Mouse (Mus musculus) natural killer cell, adult 2 months (primary cell): Measurements from ENCODE around the gene Cenpe.

Source experiments
- DNase-seq, 2 experiments: peaks; one replicate each; pipeline ENCODE4 v3.0.0; 2022; ENCODE audit warnings: low spot score in 2 of 2

Cenpe gene

GRCm38 (mm10) chr3:135280669-135281415 is 68.5 kb downstream of the Cenpe start, which contains the start of gene Bdh2:
Bdh2 (plus strand) TSS chr3:135281221.
- peak; percentile 50 to 63 for DNase-seq

- no peak for DNase-seq
These were observed 69.4 kb downstream of the Cenpe start for GRCm38 (mm10) chr3:135281701-135282100.

GRCm38 (mm10) chr3:135285256-135285655 is 72.9 kb downstream of the Cenpe start:
- DNase-seq, result no peak

GRCm38 (mm10) chr3:135285807-135286206 is 73.5 kb downstream of the Cenpe start:
- DNase-seq, result no peak

- no peak for DNase-seq
These were observed 75.9 kb downstream of the Cenpe start for GRCm38 (mm10) chr3:135288138-135288750.

GRCm38 (mm10) chr3:135289148-135289547 is 76.8 kb downstream of the Cenpe start:
- DNase-seq, result no peak

GRCm38 (mm10) chr3:135290249-135290894 is 78.0 kb downstream of the Cenpe start:
- DNase-seq, result peak in 1 of 2 experiments; percentile 33

- no peak for DNase-seq
These were observed 81.4 kb downstream of the Cenpe start for GRCm38 (mm10) chr3:135293703-135294102.

- DNase-seq, result no peak
These were observed 83.2 kb downstream of the Cenpe start for GRCm38 (mm10) chr3:135295559-135295958.

- DNase-seq, result no peak
These were observed 86.2 kb downstream of the Cenpe start for GRCm38 (mm10) chr3:135298560-135298959.

GRCm38 (mm10) chr3:135300081-135300480 is 87.7 kb downstream of the Cenpe start:
- DNase-seq, result no peak

- no peak for DNase-seq
These were observed 91.7 kb downstream of the Cenpe start for GRCm38 (mm10) chr3:135304060-135304459.

- no peak for DNase-seq
These were observed 92.2 kb downstream of the Cenpe start for GRCm38 (mm10) chr3:135304566-135304965.

GRCm38 (mm10) chr3:135307411-135308259 is 95.3 kb downstream of the Cenpe start, which contains the start of gene Slc9b2:
Slc9b2 (plus strand) TSS chr3:135307700.
- peak in 1 of 2 experiments; percentile 18 for DNase-seq

- no peak for DNase-seq
These were observed 100.7 kb downstream of the Cenpe start for GRCm38 (mm10) chr3:135312916-135313491.

GRCm38 (mm10) chr3:135313727-135314126 is 101.4 kb downstream of the Cenpe start:
- no peak for DNase-seq

GRCm38 (mm10) chr3:135314811-135315210 is 102.5 kb downstream of the Cenpe start:
- DNase-seq, result no peak

- DNase-seq, result no peak
These were observed 103.5 kb downstream of the Cenpe start for GRCm38 (mm10) chr3:135315720-135316425.

- DNase-seq, result no peak
These were observed 106.0 kb downstream of the Cenpe start for GRCm38 (mm10) chr3:135318331-135318730.
